Mouse (Mus musculus) layer of hippocampus, postnatal 36 days (tissue): ENCODE results near the gene Guk1. TPM values are rescaled to one million over a fixed set of nuclear protein-coding genes. Genes with fewer than 3 reads are reported as not detected.

ENCODE experiments used
- total RNA-seq, 2 experiments: library from RNA; stranded (reverse); gene quantifications; 2 replicates each; pipeline ENCODE4 v1.2.3; 2021

Guk1 gene
- total RNA-seq, 2 experiments from 2014 or later = 127 to 155 TPM

Other genes starting within 250 kb of the Guk1 start
- 10 to 100 TPM; 88.8 to 93.5 TPM for gene Hist3h2ba, start 243.3 kb downstream of the Guk1 start, total RNA-seq
- 10 to 100 TPM; 73.2 to 83.2 TPM for gene Hist3h2a, start 237.5 kb downstream of the Guk1 start, total RNA-seq
- 1 to 10 TPM; 5.6 to 6.2 TPM for gene Trim17, start 237.5 kb downstream of the Guk1 start, total RNA-seq
- gene Trim11, start 214.1 kb downstream of the Guk1 start, total RNA-seq = 10 to 100 TPM; 28.8 to 29.3 TPM
- gene Obscn, start 55.8 kb downstream of the Guk1 start, total RNA-seq = 1 to 10 TPM; 1.2 to 1.7 TPM
- 1 to 10 TPM; 8.5 to 8.6 TPM for gene Iba57, start 28.5 kb downstream of the Guk1 start, total RNA-seq
- gene Gjc2, start 9.0 kb downstream of the Guk1 start, total RNA-seq = 10 to 100 TPM; 15.7 to 16.9 TPM
- gene Mrpl55, start 10.3 kb upstream of the Guk1 start, total RNA-seq = 10 to 100 TPM; 33.2 to 38.3 TPM
- 10 to 100 TPM; 24.0 to 25.2 TPM for gene 2310033P09Rik, start 16.1 kb upstream of the Guk1 start, total RNA-seq
- 100 to 1,000 TPM; 489 to 533 TPM for gene Arf1, start 36.1 kb upstream of the Guk1 start, total RNA-seq
- not detected for gene Wnt3a, start 98.5 kb upstream of the Guk1 start, total RNA-seq
- gene Wnt9a, start 114.7 kb upstream of the Guk1 start, total RNA-seq = 1 to 10 TPM; 3.1 to 3.6 TPM
- not detected for gene Prss38, start 183.4 kb upstream of the Guk1 start, total RNA-seq